Mouse (Mus musculus): ENCODE data around the gene Alox8.

Alox8 gene

GRCm38 (mm10) chr11:69179512-69179911 is 18.1 kb downstream of the Alox8 start:
- DNase-seq: no peak

GRCm38 (mm10) chr11:69178525-69178924 is 19.1 kb downstream of the Alox8 start:
- no peak for DNase-seq

- peak in 1 of 2 experiments; percentile 13 for DNase-seq
Measured at GRCm38 (mm10) chr11:69174722-69175121, 22.9 kb downstream of the Alox8 start.

- no peak for DNase-seq
Measured at GRCm38 (mm10) chr11:69172606-69173005, 25.0 kb downstream of the Alox8 start.

GRCm38 (mm10) chr11:69171626-69172025 is 26.0 kb downstream of the Alox8 start:
- DNase-seq: peak; percentile 66 to 80

- no peak for DNase-seq
Measured at GRCm38 (mm10) chr11:69169313-69169712, 28.3 kb downstream of the Alox8 start.

GRCm38 (mm10) chr11:69156800-69157199 is 40.8 kb downstream of the Alox8 start, which contains the start of gene Alox12b:
Gene Alox12b, plus strand, starts transcription at chr11:69156989.
- no peak for DNase-seq

- no peak for DNase-seq
Measured at GRCm38 (mm10) chr11:69155351-69155750, 42.3 kb downstream of the Alox8 start.

- DNase-seq: no peak
Measured at GRCm38 (mm10) chr11:69153831-69154230, 43.8 kb downstream of the Alox8 start.

GRCm38 (mm10) chr11:69151004-69151403 is 46.6 kb downstream of the Alox8 start:
- DNase-seq: no peak

- DNase-seq: peak; percentile 74 to 85
Measured at GRCm38 (mm10) chr11:69150444-69150843, 47.2 kb downstream of the Alox8 start.

- no peak for DNase-seq
Measured at GRCm38 (mm10) chr11:69149728-69150127, 47.9 kb downstream of the Alox8 start.

- DNase-seq: no peak
Measured at GRCm38 (mm10) chr11:69148451-69148960, 49.1 kb downstream of the Alox8 start.

- no peak for DNase-seq
Measured at GRCm38 (mm10) chr11:69147546-69147945, 50.1 kb downstream of the Alox8 start.

GRCm38 (mm10) chr11:69135361-69135760 is 62.3 kb downstream of the Alox8 start:
- no peak for DNase-seq

- DNase-seq: no peak
Measured at GRCm38 (mm10) chr11:69134622-69134968, 63.0 kb downstream of the Alox8 start.
